Comparison of ENCODE assay signal across 8 mouse cellular contexts in the genomic region with DNA sequence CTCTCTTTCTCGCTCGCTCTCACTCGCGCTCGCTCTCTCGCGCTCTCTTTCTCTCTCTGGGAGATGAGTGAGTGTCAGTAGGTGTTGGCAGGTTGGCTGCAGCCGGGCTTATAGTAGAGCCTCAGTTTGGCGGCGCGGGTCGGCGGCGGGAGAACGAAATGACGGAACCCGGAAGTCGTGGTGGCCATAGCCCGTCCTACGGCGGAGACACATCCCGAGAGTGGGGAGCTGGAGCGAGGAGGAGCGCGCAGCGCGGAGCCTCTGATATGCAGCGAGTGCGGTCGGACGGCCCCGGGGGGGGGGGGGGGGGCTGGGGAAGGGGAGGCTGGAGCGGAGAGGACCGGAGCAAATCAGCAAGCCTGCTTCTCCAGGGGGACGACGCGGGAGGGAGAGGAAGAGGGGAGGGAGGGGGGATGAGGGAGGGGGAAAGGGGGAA. TPM values are rescaled to one million over a fixed set of nuclear protein-coding genes. Genes with fewer than 3 reads are reported as not detected.
A peak's percentile ranks its signal among the peaks of the same experiment; 100 is the strongest.
DNase-seq lines count a peak whose midpoint lies in the region; ATAC-seq and TF ChIP-seq lines count a peak whose summit lies in the region.

A gene (minus strand): TSS at position 270 of the 436 bp plus-strand sequence.

- H3K9ac ChIP-seq in hindbrain, postnatal 0 days (replicated peaks; ENCODE audit: low read length) = peak within 1 kb of the TSS; percentile 62

- intact Hi-C loops in gastrocnemius, adult 2 months (cut with DNase I) = no loop called here

- TF ChIP-seq POLR2A in brain, embryonic 14.5 days (IDR thresholded peaks at IDR 0.05; ENCODE audit: borderline replicate concordance, extremely low read depth, insufficient read depth, insufficient read length, poor library complexity, severe bottlenecking) = peak; percentile 21; the same call in 1 of the 2 replicates

- H3K79me2 ChIP-seq in macrophage (ENCODE audit: inconsistent target) = no peaks in the 10 kb centered on the region

- H3K9me3 ChIP-seq in hindbrain, postnatal 0 days (ENCODE audit: low read length) = no peaks in the 10 kb centered on the region

- H3K36me3 ChIP-seq in hindbrain, postnatal 0 days (ENCODE audit: insufficient read depth, low read length) = no peaks in the 10 kb centered on the region
- H3K36me3 ChIP-seq in macrophage (ENCODE audit: inconsistent target) = no peaks in the 10 kb centered on the region

- WGBS in hindbrain, postnatal 0 days = 0% methylated on average over 30 of the region's 37 CpGs
- 2% methylated on average over 18 of the region's 37 CpGs for WGBS in macrophage (ENCODE audit: missing documents)

- no peaks in the 10 kb centered on the region for H3K4me1 ChIP-seq in hindbrain, postnatal 0 days (ENCODE audit: insufficient read depth, low read length)

- peak within 1 kb of the TSS; percentile 80 for H3K27ac ChIP-seq in gastrocnemius, adult 2 months
- H3K27ac ChIP-seq in hindbrain, postnatal 0 days = peak within 1 kb of the TSS; percentile 81
- no peak within 1 kb of the TSS for H3K27ac ChIP-seq in macrophage

- peak within 1 kb of the TSS; percentile 70 for H3K4me3 ChIP-seq in gastrocnemius, adult 2 months
- peak within 1 kb of the TSS; percentile 51 for H3K4me3 ChIP-seq in hindbrain, postnatal 0 days (ENCODE audit: low read length)
- H3K4me3 ChIP-seq in macrophage (ENCODE audit: inconsistent target) = peak within 1 kb of the TSS; percentile 8; the same call in 1 of the 2 replicates

- no peak for TF ChIP-seq CTCF in brain, embryonic 14.5 days (IDR thresholded peaks at IDR 0.05; ENCODE audit: borderline replicate concordance, extremely low read depth, insufficient read depth, insufficient read length)
- no peak for TF ChIP-seq CTCF in gastrocnemius, adult 2 months (IDR thresholded peaks at IDR 0.05)
- no peak for TF ChIP-seq CTCF in hindbrain, postnatal 0 days (IDR thresholded peaks at IDR 0.05; ENCODE audit: low read depth)

- peak within 1 kb of the TSS; percentile 72 for H3K4me2 ChIP-seq in hindbrain, postnatal 0 days (ENCODE audit: low read depth, low read length)

- DNase-seq in MEL-GATA-1-ER (ENCODE audit: extremely low read depth, low read depth) = peak; percentile 74
- peak; percentile 96 for DNase-seq in brain, embryonic 14.5 days (ENCODE audit: low read depth)
- peak; percentile 79 for DNase-seq in gastrocnemius, adult 2 months
- DNase-seq in hindbrain, postnatal 0 days (ENCODE audit: low spot score) = peak; percentile 88
- DNase-seq in left cerebral cortex, adult 9 months (ENCODE audit: low spot score in 2 of 2) = peak; percentile 74
- DNase-seq in right cerebral cortex, postnatal 10 days (ENCODE audit: low spot score in 2 of 2) = peak; percentile 90 to 92
- no peak for DNase-seq in cerebellum, adult 11-12 months

- peak; percentile 80 for ATAC-seq in hindbrain, postnatal 0 days

- H3K27me3 ChIP-seq in hindbrain, postnatal 0 days (ENCODE audit: insufficient read depth, low read length) = peaks cover 10% of the 10 kb centered on the region

RNA-seq across cellular contexts. Expression of the gene that starts here (rescaled TPM):
- 134 and 209 TPM in 2 replicates for polyA plus RNA-seq in brain, embryonic 14.5 days (2012; rRNA removed)
- 1 to 10 TPM in 1 of 2 experiments, under 1 TPM in 1; 0.84 to 1.3 TPM for total RNA-seq in gastrocnemius, adult 2 months (2021)
- total RNA-seq in hindbrain, postnatal 0 days (2014; rRNA removed) = 132 and 133 TPM in 2 replicates
- polyA plus RNA-seq in hindbrain, postnatal 0 days (2015; fragmentation: Nextera tagmentation; extraction: Ambion mirVana) = 94.4 and 105 TPM in 2 replicates
- 1 to 10 TPM in 1 of 26 experiments, under 1 TPM in 1, not detected in 24; 0.49 to 5.0 TPM for total RNA-seq in macrophage (2018; cell fraction: chromatin; rRNA removed)
- not detected for total RNA-seq in macrophage (2018; cell fraction: cytosol; rRNA removed)
- under 1 TPM in 1 of 26 experiments, not detected in 25; 0.79 TPM for total RNA-seq in macrophage (2018; cell fraction: nucleus; rRNA removed)
- not detected in 3 replicates for polyA plus RNA-seq in macrophage (2018)

Comparison
In these comparisons a context has a peak if more than half of its experiments do, and no peak if none do; other contexts are left out.
1. RNA of the gene that starts here (total RNA-seq): 132 to 133 TPM in hindbrain, postnatal 0 days; 0.84 to 1.3 TPM in gastrocnemius, adult 2 months; every median in the first group is over 10 times any median in the second.
2. RNA of the gene that starts here (polyA plus RNA-seq): 134 to 209 TPM in brain, embryonic 14.5 days and 94.4 to 105 TPM in hindbrain, postnatal 0 days; not detected in macrophage; every median in the first group is over 10 times any median in the second.
3. H3K4me3 ChIP-seq: peak in every context shown above with its lines; median percentile 70 in gastrocnemius, adult 2 months; 51 in hindbrain, postnatal 0 days; 8 in macrophage.